Mouse (Mus musculus) midbrain, postnatal 0 days (tissue): ENCODE measurements at regions not wholly inside any gene's neighbourhood (a gene's known extent, or its start where the extent isn't known, plus 50 kb on each side); places are given as distances from the start of the nearest gene placed in this dataset.

ENCODE experiments used
- ATAC-seq: fragments of 200-750 bp; cut with Nextera tagmentation; 2 replicates; pipeline ENCODE4 v1.8.0; 2017; ENCODE audit warnings: moderate number of reproducible peaks, mild to moderate bottlenecking, moderate TSS enrichment, moderate library complexity; ENCODE audit not compliant: low FRiP score
- DNase-seq: peaks from one replicate; pipeline ENCODE4 v3.0.0-alpha.2; 2015; ENCODE audit warnings: low spot score
- H3K27ac ChIP-seq: fragments of 300-500 bp; sonication (generic); 2 replicates; pipeline ENCODE4 v1.5.1; 2014; ENCODE audit warnings: low read depth, mild to moderate bottlenecking, low read length, mixed read lengths
- H3K27me3 ChIP-seq: fragments of 300-500 bp; sonication (generic); 2 replicates; pipeline ENCODE4 v1.6.1; 2014; ENCODE audit warnings: low read length, control low read depth, mixed read lengths; ENCODE audit not compliant: insufficient read depth
- H3K36me3 ChIP-seq: fragments of 300-500 bp; sonication (generic); 2 replicates; pipeline ENCODE4 v1.6.1; 2014; ENCODE audit warnings: low read length, control low read depth, mixed read lengths; ENCODE audit not compliant: insufficient read depth
- H3K4me1 ChIP-seq: fragments of 300-500 bp; sonication (generic); 2 replicates; pipeline ENCODE4 v1.6.1; 2014; ENCODE audit warnings: mild to moderate bottlenecking, control low read depth, antibody characterized with exemption, low read length, mixed read lengths; ENCODE audit not compliant: insufficient read depth
- H3K4me2 ChIP-seq: fragments of 300-500 bp; sonication (generic); 2 replicates; pipeline ENCODE4 v1.6.1; 2014; ENCODE audit warnings: low read depth, mild to moderate bottlenecking, low read length, mixed read lengths; ENCODE audit not compliant: poor library complexity, severe bottlenecking
- H3K4me3 ChIP-seq: fragments of 300-500 bp; sonication (generic); 2 replicates; pipeline ENCODE4 v1.5.1; 2014; ENCODE audit warnings: low read depth, mild to moderate bottlenecking, low read length, moderate library complexity
- H3K9ac ChIP-seq: fragments of 300-500 bp; sonication (generic); replicated peaks from 2 replicates; pipeline ENCODE4 v1.6.1; 2014; ENCODE audit warnings: mild to moderate bottlenecking, low read length, moderate library complexity, mixed read lengths; ENCODE audit not compliant: poor library complexity, severe bottlenecking
- H3K9me3 ChIP-seq: fragments of 300-500 bp; sonication (generic); 2 replicates; pipeline ENCODE4 v1.6.1; 2016; ENCODE audit warnings: low read length, control low read depth
- CTCF ChIP-seq: IDR thresholded peaks from 2 replicates; pipeline ENCODE4 v1.5.1; 2016; ENCODE audit warnings: antibody characterized with exemption, mild to moderate bottlenecking
- WGBS: fragments of 180-500 bp; shearing (Covaris S2); extraction: QIAGEN DNeasy Blood & Tissue Kit; methylation state at CpG from one replicate; pipeline ENCODE4 v1.1.7; 2014; 5-methylcytosine and 5-hydroxymethylcytosine counted together

GRCm38 (mm10) chr13:99048651-99049100 is 64.3 kb upstream of the 1700024P04Rik start:
- no peak for ATAC-seq
- WGBS = 85% methylated on average over 5 of the region's 5 CpGs
- no peaks in the 10 kb centered on the region for H3K36me3 ChIP-seq

GRCm38 (mm10) chr13:99047219-99047618 is 62.9 kb upstream of the 1700024P04Rik start:
- WGBS = 79% methylated on average over 7 of the region's 7 CpGs
- no peak for TF ChIP-seq CTCF

More at GRCm38 (mm10) chr13:99048651-99049100, 64.3 kb upstream of the 1700024P04Rik start:
- Histone ChIP-seq H3K9ac (no peak overlapping the region), H3K4me3 (no peak overlapping the region), H3K9me3 (no peaks in the 10 kb centered on the region), H3K4me1 (no peaks in the 10 kb centered on the region), H3K4me2 (no peak overlapping the region), H3K27me3 (no peaks in the 10 kb centered on the region), H3K27ac (no peak overlapping the region)
- no peak for TF ChIP-seq CTCF
- no peak for DNase-seq

GRCm38 (mm10) chr13:99046737-99047136 is 62.4 kb upstream of the 1700024P04Rik start:
- no peak for DNase-seq
- Histone ChIP-seq H3K9ac (no peak overlapping the region), H3K36me3 (no peaks in the 10 kb centered on the region), H3K27ac (no peak overlapping the region), H3K4me1 (no peaks in the 10 kb centered on the region), H3K27me3 (no peaks in the 10 kb centered on the region), H3K9me3 (no peaks in the 10 kb centered on the region), H3K4me3 (no peak overlapping the region), H3K4me2 (no peak overlapping the region)
- 83% methylated on average over 1 of the region's 1 CpGs for WGBS
- TF ChIP-seq CTCF = no peak
- ATAC-seq = no peak

More at GRCm38 (mm10) chr13:99047219-99047618, 62.9 kb upstream of the 1700024P04Rik start:
- H3K4me1 ChIP-seq = no peaks in the 10 kb centered on the region
- ATAC-seq = no peak
- no peak for DNase-seq
- H3K9ac ChIP-seq = no peak overlapping the region
- H3K4me2 ChIP-seq = no peak overlapping the region
- H3K9me3 ChIP-seq = no peaks in the 10 kb centered on the region
- no peak overlapping the region for H3K27ac ChIP-seq
- no peak overlapping the region for H3K4me3 ChIP-seq
- no peaks in the 10 kb centered on the region for H3K36me3 ChIP-seq
- H3K27me3 ChIP-seq = no peaks in the 10 kb centered on the region

GRCm38 (mm10) chr13:99042086-99042485 is 57.7 kb upstream of the 1700024P04Rik start:
- no peak overlapping the region for H3K4me3 ChIP-seq
- H3K27me3 ChIP-seq = no peaks in the 10 kb centered on the region; the same call in 1 of the 2 replicates
- 91% methylated on average over 6 of the region's 6 CpGs for WGBS
- no peaks in the 10 kb centered on the region for H3K4me1 ChIP-seq
- H3K27ac ChIP-seq = no peak overlapping the region
- H3K9ac ChIP-seq = no peak overlapping the region
- H3K9me3 ChIP-seq = no peaks in the 10 kb centered on the region
- ATAC-seq (no peak), DNase-seq (no peak)
- H3K36me3 ChIP-seq = no peaks in the 10 kb centered on the region
- H3K4me2 ChIP-seq = no peak overlapping the region
- TF ChIP-seq CTCF = no peak

GRCm38 (mm10) chr13:99041256-99041655 is 56.9 kb upstream of the 1700024P04Rik start:
- Histone ChIP-seq H3K27ac (no peak overlapping the region), H3K27me3 (no peaks in the 10 kb centered on the region; the same call in 1 of the 2 replicates), H3K4me1 (no peaks in the 10 kb centered on the region), H3K9me3 (no peaks in the 10 kb centered on the region), H3K4me3 (no peak overlapping the region), H3K9ac (no peak overlapping the region), H3K36me3 (no peaks in the 10 kb centered on the region), H3K4me2 (no peak overlapping the region)
- DNase-seq = no peak
- no peak for ATAC-seq
- TF ChIP-seq CTCF = no peak
- 97% methylated on average over 6 of the region's 6 CpGs for WGBS

- DNase-seq (no peak), ATAC-seq (no peak)
- Histone ChIP-seq H3K4me2 (no peak overlapping the region), H3K9me3 (no peaks in the 10 kb centered on the region), H3K27me3 (no peaks in the 10 kb centered on the region; the same call in 1 of the 2 replicates), H3K27ac (no peak overlapping the region), H3K4me3 (no peak overlapping the region), H3K36me3 (no peaks in the 10 kb centered on the region), H3K9ac (no peak overlapping the region), H3K4me1 (no peaks in the 10 kb centered on the region)
- WGBS = 95% methylated on average over 6 of the region's 6 CpGs
- TF ChIP-seq CTCF = no peak
Measured at GRCm38 (mm10) chr13:99040846-99041245, 56.5 kb upstream of the 1700024P04Rik start.
